Mouse (Mus musculus) bone marrow, adult 2 months (tissue): ENCODE results near the gene Stx6. TPM values are rescaled to one million over a fixed set of nuclear protein-coding genes. Genes with fewer than 3 reads are reported as not detected.

Source experiments
- H3K27ac ChIP-seq: fragments of 200-500 bp; 2 replicates; pipeline ENCODE4 v1.5.1; 2012; ENCODE audit warnings: low read depth, mild to moderate bottlenecking, control low read depth, inconsistent platforms, low read length; ENCODE audit not compliant: control insufficient read depth, poor library complexity, insufficient read depth
- H3K4me1 ChIP-seq: fragments of 200-500 bp; 2 replicates; pipeline ENCODE4 v1.6.1; 2011; ENCODE audit warnings: low read length; ENCODE audit not compliant: control insufficient read depth, insufficient read depth
- H3K4me3 ChIP-seq: fragments of 200-500 bp; replicated peaks from 2 replicates; pipeline ENCODE3; 2011; ENCODE audit warnings: mild to moderate bottlenecking, low read depth, low read length, control low read depth; ENCODE audit not compliant: control insufficient read depth
- CTCF ChIP-seq: fragments of 200-500 bp; IDR thresholded peaks from 2 replicates; pipeline ENCODE4 v1.5.1; 2011; ENCODE audit warnings: low read length, control low read depth; ENCODE audit not compliant: control insufficient read depth, insufficient read depth
- POLR2A ChIP-seq: fragments of 200-500 bp; IDR thresholded peaks from 2 replicates; pipeline ENCODE4 v1.6.1; 2011; ENCODE audit warnings: low read depth, mild to moderate bottlenecking, control low read depth, low read length, borderline replicate concordance; ENCODE audit not compliant: control insufficient read depth
- WGBS: fragments of 180-500 bp; shearing (Covaris S2); methylation state at CpG from one replicate; pipeline ENCODE4 v1.1.7; 2018; 5-methylcytosine and 5-hydroxymethylcytosine counted together
- polyA plus RNA-seq: library from polyadenylated mRNA; stranded (reverse); fragments of >200 nt; gene quantifications from 2 replicates; pipeline ENCODE4 v1.2.4, GENCODE M21; 2011; ENCODE audit warnings: low replicate concordance; ENCODE audit not compliant: missing spikeins, insufficient read depth, insufficient read length

The Stx6 gene
- polyA plus RNA-seq, 1 experiment = 13.7 TPM

DNA sequence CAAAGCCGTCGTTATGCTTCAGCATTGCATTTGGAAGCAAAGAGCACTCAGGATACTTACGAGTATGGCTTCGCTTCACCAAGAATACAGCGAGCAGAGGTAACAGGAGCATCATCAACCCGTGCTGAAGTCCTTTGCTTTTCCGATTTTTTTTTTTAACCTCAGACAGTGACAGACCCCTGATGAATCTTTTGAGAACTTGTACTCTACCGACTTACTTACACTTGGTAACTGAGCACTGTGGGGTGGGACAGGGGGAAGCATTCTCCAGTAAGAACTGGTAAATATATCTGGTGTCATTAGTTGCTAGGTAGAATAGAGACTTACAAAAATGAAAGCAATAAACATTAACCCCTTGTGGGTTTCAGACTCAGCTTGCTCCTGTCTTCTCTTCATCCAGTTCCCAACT is 11.9 kb upstream of the Stx6 start, which contains the start of gene Mr1:
Gene Mr1 (minus strand): TSS at position 243 of the 409 bp plus-strand sequence.
- Histone ChIP-seq H3K4me1 (no peaks in the 10 kb centered on the region), H3K4me3 (peak within 1 kb of the TSS; percentile 70), H3K27ac (peak within 1 kb of the TSS; percentile 23; the same call in 1 of the 2 replicates)
- TF ChIP-seq CTCF (no peak), POLR2A (no peak)
- WGBS = under 1% methylated on average over 8 of the region's 8 CpGs

DNA sequence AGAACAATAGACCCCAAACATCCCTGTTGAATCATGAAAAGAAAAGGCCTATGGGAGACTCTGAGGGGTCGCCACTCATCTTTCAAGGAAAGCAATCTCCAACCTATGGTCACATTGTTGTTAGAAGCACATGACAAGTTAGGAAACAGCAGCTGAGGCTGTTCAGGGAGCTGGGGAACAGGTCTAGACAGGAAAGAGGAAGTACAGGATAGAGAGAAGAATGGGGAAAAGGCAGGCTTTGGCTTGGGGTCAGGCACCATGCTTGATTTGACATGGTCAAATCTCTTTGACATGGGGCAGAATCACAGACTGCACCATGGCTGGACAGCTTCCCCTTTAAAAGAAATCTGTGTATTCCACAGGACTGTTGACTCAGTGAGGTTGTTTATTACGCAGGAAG is 11.3 kb upstream of the Stx6 start:
- TF ChIP-seq POLR2A (no peak), CTCF (no peak)
- Histone ChIP-seq H3K27ac (no peak overlapping the region), H3K4me3 (no peak overlapping the region), H3K4me1 (no peaks in the 10 kb centered on the region)
- WGBS = 67% methylated on average over 2 of the region's 2 CpGs

DNA sequence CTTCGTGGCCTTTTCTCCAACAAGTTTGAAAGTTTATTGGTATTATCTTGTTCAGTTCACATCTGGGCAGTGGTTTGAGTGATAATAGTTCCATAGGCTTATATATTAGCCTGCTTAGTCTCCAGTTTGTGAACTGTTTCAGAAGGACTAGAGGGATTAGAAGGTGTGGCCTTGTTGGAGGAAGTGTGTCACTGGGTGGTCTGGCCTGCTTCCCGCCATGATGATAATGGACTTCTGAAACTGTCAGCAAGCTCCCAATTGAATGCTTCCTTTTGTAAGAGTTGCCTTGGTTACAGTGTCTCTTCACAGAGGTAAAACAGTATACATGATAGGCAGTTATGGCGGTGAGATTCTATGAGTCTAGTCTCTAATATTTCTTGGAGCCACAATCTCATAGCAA is 9.1 kb upstream of the Stx6 start:
- no peaks in the 10 kb centered on the region for H3K4me1 ChIP-seq
- 73% methylated on average over 3 of the region's 3 CpGs for WGBS
- no peak overlapping the region for H3K4me3 ChIP-seq
- H3K27ac ChIP-seq = no peak overlapping the region
- TF ChIP-seq CTCF (no peak), POLR2A (no peak)

DNA sequence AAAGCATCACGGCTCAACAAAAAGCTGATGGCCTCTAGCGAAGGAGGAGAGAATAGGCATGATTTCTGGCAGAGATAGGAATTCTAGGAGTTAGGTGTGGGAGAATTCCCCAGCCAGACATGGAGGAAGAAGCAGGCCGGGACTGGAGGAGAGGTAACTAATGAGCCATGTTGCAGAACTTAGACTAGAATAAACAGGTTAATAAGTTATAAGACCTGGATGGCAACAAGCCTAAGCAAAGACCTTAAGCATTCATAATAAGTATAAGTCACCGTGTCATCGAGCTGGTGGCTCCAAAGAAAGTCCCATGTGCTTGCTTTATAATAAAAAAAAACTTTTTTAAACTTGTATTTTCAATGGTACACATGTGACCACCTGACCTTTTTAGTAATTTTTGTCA is 7.7 kb upstream of the Stx6 start:
- WGBS = 86% methylated on average over 5 of the region's 5 CpGs

DNA sequence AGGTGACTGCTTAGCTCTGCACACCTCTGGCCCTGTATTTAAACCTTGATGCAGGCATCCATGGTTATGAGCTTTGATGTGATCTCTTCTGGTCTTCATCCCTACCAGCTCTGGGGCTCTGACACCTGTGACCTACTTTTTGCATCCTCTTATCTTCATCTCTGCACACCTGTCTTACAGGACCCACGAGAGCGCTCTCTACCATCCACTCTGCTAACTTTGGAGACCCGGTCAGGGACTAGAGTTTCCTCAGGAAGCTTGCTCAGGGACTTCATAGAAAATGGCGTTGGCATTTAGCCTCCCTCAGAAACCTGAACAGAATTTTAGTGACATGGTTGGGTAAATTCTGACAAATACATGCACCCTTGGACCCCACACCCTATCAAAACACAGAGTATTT is 4.6 kb upstream of the Stx6 start:
- H3K27ac ChIP-seq = no peak overlapping the region
- 63% methylated on average over 4 of the region's 4 CpGs for WGBS
- TF ChIP-seq POLR2A = no peak
- no peak for TF ChIP-seq CTCF
- H3K4me3 ChIP-seq = no peak overlapping the region
- H3K4me1 ChIP-seq = no peaks in the 10 kb centered on the region; the same call in 1 of the 2 replicates

More for the DNA sequence above, 7.7 kb upstream of the Stx6 start:
- Histone ChIP-seq H3K27ac (no peak overlapping the region), H3K4me3 (no peak overlapping the region), H3K4me1 (no peaks in the 10 kb centered on the region; the same call in 1 of the 2 replicates)
- TF ChIP-seq POLR2A (no peak), CTCF (no peak)

DNA sequence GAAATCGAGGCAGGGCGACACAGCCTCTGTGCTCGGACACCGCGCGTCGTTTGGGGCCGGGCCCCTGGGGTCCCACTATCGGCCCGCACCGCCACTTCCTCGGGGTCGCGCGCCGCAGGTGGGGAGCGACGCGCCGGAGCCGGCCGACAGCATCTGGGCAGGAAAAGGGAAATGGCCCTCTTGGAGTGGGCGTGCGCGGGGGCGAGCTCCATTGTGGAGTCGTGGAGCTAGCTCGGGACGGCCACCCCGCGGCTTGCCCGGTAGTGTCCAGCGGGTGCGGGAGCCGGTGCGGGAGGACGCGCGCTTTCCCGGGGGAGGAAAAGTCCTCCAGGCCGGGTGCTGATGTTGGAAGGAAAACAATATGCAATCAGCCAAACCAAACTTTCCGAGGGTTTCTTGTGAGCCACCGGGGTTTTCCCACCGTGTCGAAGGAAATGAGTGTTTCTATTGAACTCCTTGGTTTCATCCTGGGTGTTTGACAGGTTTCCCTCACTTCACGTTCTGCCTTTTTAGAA is 512 bp downstream of the Stx6 start:
- Histone ChIP-seq H3K4me1 (no peaks in the 10 kb centered on the region; the same call in 1 of the 2 replicates), H3K4me3 (peak overlapping the region; percentile 85), H3K27ac (peak overlapping the region; percentile 61)
- under 1% methylated on average over 45 of the region's 46 CpGs for WGBS
- TF ChIP-seq CTCF (no peak), POLR2A (no peak)

DNA sequence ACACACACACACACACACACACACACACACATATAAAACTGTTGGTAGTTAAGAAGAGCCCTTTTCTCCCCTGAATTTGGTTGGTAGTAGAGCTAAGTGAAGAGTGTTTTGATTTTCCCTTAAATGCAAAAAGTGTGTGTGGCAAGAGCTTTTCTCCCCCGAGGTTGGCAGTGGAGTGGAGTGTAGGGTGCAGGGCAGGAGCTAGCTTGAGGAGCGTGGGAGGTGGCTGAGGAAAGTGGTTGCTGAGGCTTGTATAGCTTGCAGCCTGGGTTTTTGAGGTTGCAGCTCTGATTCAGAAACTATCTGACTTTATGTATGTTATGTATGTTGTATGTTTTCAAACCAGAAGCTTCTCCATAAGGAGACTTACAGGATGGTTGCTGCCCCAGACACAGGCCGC is 8.9 kb downstream of the Stx6 start:
- no peak overlapping the region for H3K27ac ChIP-seq
- H3K4me3 ChIP-seq = no peak overlapping the region
- no peaks in the 10 kb centered on the region for H3K4me1 ChIP-seq
- no peak for TF ChIP-seq POLR2A
- TF ChIP-seq CTCF = no peak
- WGBS = 69% methylated on average over 3 of the region's 3 CpGs

DNA sequence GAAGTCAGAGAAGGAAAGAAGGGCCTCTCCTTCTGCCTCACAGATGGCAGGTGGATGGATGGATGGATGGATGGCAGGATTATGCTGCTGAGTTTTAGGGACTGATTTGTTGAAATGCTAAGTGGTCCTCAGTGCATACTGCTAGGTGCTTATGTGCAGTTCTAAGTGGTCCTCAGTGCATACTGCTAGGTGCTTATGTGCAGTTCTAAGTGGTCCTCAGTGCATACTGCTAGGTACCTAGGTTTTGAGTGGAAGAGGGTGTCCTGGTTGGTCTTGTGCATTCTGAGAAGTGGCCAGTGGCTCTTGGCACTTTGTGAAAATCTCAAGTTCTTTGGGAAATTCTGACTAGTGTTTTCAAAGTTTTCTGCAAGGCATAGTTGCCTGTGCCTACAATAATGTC is 11.4 kb downstream of the Stx6 start:
- no peak overlapping the region for H3K27ac ChIP-seq
- H3K4me3 ChIP-seq = no peak overlapping the region
- TF ChIP-seq CTCF = no peak
- TF ChIP-seq POLR2A = no peak
- no peaks in the 10 kb centered on the region for H3K4me1 ChIP-seq
